Mouse (Mus musculus) liver, adult 2 months (tissue): ENCODE measurements around the gene Mecom. TPM values are rescaled to one million over a fixed set of nuclear protein-coding genes. Genes with fewer than 3 reads are reported as not detected.

ENCODE experiments used
- DNase-seq: peaks from one replicate; pipeline ENCODE4 v3.0.0-alpha.2; 2011; ENCODE audit warnings: low read depth, low spot score; ENCODE audit errors: extremely low read depth
- H3K27ac ChIP-seq: fragments of 200-500 bp; replicated peaks from 2 replicates; pipeline ENCODE4 v1.5.1; 2012; ENCODE audit warnings: low read depth, mild to moderate bottlenecking, control low read depth, inconsistent platforms, low read length; ENCODE audit not compliant: insufficient read depth
- H3K27me3 ChIP-seq: fragments of 200-500 bp; 2 replicates; pipeline ENCODE4 v1.6.1; 2012; ENCODE audit warnings: mild to moderate bottlenecking, moderate library complexity, low read length, inconsistent platforms; ENCODE audit not compliant: control insufficient read depth, insufficient read depth
- H3K36me3 ChIP-seq: fragments of 200-500 bp; 2 replicates; pipeline ENCODE4 v1.6.1; 2012; ENCODE audit warnings: low read length, inconsistent platforms; ENCODE audit not compliant: control insufficient read depth, insufficient read depth
- H3K4me1 ChIP-seq: fragments of 200-500 bp; 2 replicates; pipeline ENCODE4 v1.6.1; 2011; ENCODE audit warnings: low read length; ENCODE audit not compliant: control insufficient read depth, insufficient read depth
- H3K4me3 ChIP-seq: fragments of 200-500 bp; 2 replicates; pipeline ENCODE4 v1.5.1; 2011; ENCODE audit warnings: low read depth, mild to moderate bottlenecking, control low read depth, low read length, moderate library complexity; ENCODE audit not compliant: insufficient read depth
- H3K79me2 ChIP-seq: fragments of 200-500 bp; 2 replicates; pipeline ENCODE4 v1.6.1; 2012; ENCODE audit warnings: inconsistent platforms, mild to moderate bottlenecking, low read length, moderate library complexity; ENCODE audit not compliant: control insufficient read depth, insufficient read depth
- H3K9ac ChIP-seq: fragments of 200-500 bp; 2 replicates; pipeline ENCODE4 v1.6.1; 2012; ENCODE audit warnings: low read depth, mild to moderate bottlenecking, control low read depth, inconsistent platforms, low read length
- CTCF ChIP-seq: fragments of 200-500 bp; IDR thresholded peaks from 2 replicates; pipeline ENCODE4 v1.5.1; 2011; ENCODE audit warnings: low read depth, low read length, control low read depth
- POLR2A ChIP-seq: fragments of 200-500 bp; IDR thresholded peaks from 2 replicates; pipeline ENCODE4 v1.6.1; 2011; ENCODE audit warnings: low read length, control low read depth; ENCODE audit not compliant: insufficient read depth; ENCODE audit errors: extremely low read depth
- WGBS: fragments of 180-500 bp; shearing (Covaris S2); methylation state at CpG from one replicate; pipeline ENCODE4 v1.1.7; 2018; 5-methylcytosine and 5-hydroxymethylcytosine counted together
- polyA plus RNA-seq: library from polyadenylated mRNA; depleted of rRNA; stranded (reverse); fragments of >200 nt; gene quantifications from 2 replicates; pipeline ENCODE4 v1.2.3, GENCODE M21; 2012
- total RNA-seq: library from RNA; depleted of rRNA; stranded (reverse); fragments of >200 nt; gene quantifications from 2 replicates; pipeline ENCODE4 v1.2.3, GENCODE M21; 2014

Gene Mecom
- total and polyA plus RNA-seq, 2 experiments, result 0.39 to 1.4 TPM

DNA sequence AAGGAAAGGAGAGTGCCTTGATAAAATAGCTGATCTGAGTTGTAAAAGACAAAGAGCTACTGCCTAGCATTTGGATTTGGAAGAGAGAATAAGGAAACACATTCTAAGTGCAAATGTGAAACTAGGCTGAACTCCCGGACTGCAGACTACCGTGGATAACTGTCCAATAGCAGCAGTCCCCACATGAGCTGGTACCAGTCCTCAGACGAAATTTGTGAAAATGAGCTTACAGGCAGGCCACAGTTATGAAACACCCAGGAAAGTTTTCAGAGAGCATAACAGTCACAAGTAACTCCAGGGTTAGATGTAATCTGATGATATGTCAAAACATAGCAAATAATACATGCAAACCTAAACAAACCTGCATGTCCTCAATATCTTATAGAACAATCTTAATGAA is 217.8 kb downstream of the Mecom start:
- Histone ChIP-seq H3K4me1 (no peaks in the 10 kb centered on the region), H3K27me3 (no peaks in the 10 kb centered on the region), H3K36me3 (no peaks in the 10 kb centered on the region), H3K9ac (no peak overlapping the region), H3K79me2 (no peaks in the 10 kb centered on the region), H3K27ac (no peak overlapping the region), H3K4me3 (no peak overlapping the region)
- TF ChIP-seq CTCF (no peak), POLR2A (no peak)
- 61% methylated on average over 3 of the region's 3 CpGs for WGBS
- DNase-seq, result no peak

GRCm38 (mm10) chr3:30314955-30315354 is 232.9 kb downstream of the Mecom start:
- DNase-seq, result no peak
- 81% methylated on average over 2 of the region's 2 CpGs for WGBS
- Histone ChIP-seq H3K4me3 (no peak overlapping the region), H3K36me3 (no peaks in the 10 kb centered on the region), H3K27me3 (no peaks in the 10 kb centered on the region), H3K9ac (no peak overlapping the region), H3K27ac (no peak overlapping the region), H3K4me1 (no peaks in the 10 kb centered on the region), H3K79me2 (no peaks in the 10 kb centered on the region)
- TF ChIP-seq POLR2A, result no peak
- no peak for TF ChIP-seq CTCF

DNA sequence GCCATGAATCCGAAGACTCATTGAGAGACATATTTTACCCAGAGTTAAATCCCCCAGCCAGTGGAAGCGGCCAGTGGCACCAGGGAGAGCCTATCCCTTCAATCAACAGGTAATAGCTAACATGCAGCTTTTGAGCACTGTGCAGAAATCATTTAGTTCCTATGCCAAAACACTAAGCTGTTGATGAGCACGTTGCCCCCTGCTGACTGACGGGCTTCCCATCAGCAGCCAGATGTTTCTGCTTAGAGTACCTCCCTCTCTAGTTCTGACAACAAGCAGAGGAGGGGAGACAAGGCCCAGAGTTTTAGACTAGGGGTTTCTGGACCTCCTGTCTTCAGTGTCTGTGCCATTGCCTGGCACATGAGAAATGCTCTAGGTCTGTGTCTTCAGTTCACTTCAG is 239.7 kb downstream of the Mecom start:
- Histone ChIP-seq H3K27ac (no peak overlapping the region), H3K4me1 (no peaks in the 10 kb centered on the region), H3K79me2 (no peaks in the 10 kb centered on the region), H3K27me3 (no peaks in the 10 kb centered on the region), H3K36me3 (no peaks in the 10 kb centered on the region), H3K9ac (no peak overlapping the region), H3K4me3 (no peak overlapping the region)
- TF ChIP-seq CTCF (peak; percentile 33; the same call in 1 of the 2 replicates), POLR2A (no peak)
- no peak for DNase-seq
- WGBS, result 72% methylated on average over 4 of the region's 4 CpGs

DNA sequence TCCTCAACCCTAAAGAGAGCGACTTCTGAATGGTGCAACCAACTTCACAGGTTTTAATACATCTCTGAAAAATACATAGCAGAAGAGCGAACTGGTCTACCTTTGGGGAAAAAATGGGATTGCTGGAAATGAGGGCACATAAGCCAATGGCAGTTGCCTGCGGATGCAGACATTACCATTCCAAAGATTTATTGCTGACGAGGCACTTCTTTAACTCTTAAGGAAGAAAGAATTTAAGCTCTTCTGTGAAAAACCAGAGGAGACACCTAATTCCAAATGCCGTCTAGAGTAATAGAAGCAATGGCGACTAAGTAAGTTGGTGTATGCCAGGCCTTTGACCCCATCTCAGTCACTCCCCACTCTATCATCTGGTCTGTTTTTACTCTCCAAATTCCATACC is 240.2 kb downstream of the Mecom start:
- H3K9ac ChIP-seq, result no peak overlapping the region

DNA sequence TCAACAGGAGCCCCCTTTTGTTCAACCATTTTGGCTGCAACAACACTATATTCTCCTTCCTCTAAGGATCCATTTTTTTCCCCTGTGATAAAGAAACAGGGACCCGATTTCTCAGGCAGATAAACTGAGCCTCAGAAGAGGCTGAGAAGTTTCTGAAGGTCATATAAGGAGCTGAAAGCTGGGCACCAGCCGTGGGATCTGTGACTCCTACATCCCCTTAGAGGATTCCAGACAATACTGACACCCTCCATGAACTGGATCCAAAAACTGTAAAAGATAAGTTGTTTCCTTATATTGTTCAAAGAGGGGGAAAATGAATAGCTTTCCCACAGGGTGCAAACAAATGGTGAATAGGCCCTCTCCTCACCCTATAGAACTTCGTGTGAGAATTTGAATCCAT is 241.7 kb downstream of the Mecom start:
- WGBS, result 62% methylated on average over 3 of the region's 3 CpGs
- TF ChIP-seq CTCF (no peak), POLR2A (no peak)
- Histone ChIP-seq H3K27me3 (no peaks in the 10 kb centered on the region), H3K9ac (no peak overlapping the region), H3K4me1 (no peaks in the 10 kb centered on the region; the same call in 1 of the 2 replicates), H3K36me3 (no peaks in the 10 kb centered on the region), H3K27ac (0 out of 2 replicates have a peak overlapping the region, but pooled peaks have one; percentile 27), H3K79me2 (no peaks in the 10 kb centered on the region), H3K4me3 (no peak overlapping the region)
- DNase-seq, result no peak

More for the DNA sequence above, 240.2 kb downstream of the Mecom start:
- no peak for DNase-seq
- H3K4me1 ChIP-seq, result no peaks in the 10 kb centered on the region
- H3K27me3 ChIP-seq, result no peaks in the 10 kb centered on the region
- H3K36me3 ChIP-seq, result no peaks in the 10 kb centered on the region
- no peaks in the 10 kb centered on the region for H3K79me2 ChIP-seq
- H3K27ac ChIP-seq, result no peak overlapping the region
- TF ChIP-seq POLR2A, result no peak
- no peak for TF ChIP-seq CTCF
- whole genome bisulfite sequencing, result 92% methylated on average over 6 of the region's 6 CpGs
- H3K4me3 ChIP-seq, result no peak overlapping the region

- DNase-seq, result no peak
- Histone ChIP-seq H3K9ac (no peak overlapping the region), H3K27me3 (no peaks in the 10 kb centered on the region), H3K4me3 (no peak overlapping the region), H3K4me1 (no peaks in the 10 kb centered on the region; the same call in 1 of the 2 replicates), H3K79me2 (no peaks in the 10 kb centered on the region), H3K36me3 (no peaks in the 10 kb centered on the region), H3K27ac (no peak overlapping the region)
- TF ChIP-seq POLR2A, result no peak
- TF ChIP-seq CTCF, result no peak
- 85% methylated on average over 1 of the region's 1 CpGs for whole genome bisulfite sequencing
These were observed 248.3 kb downstream of the Mecom start for GRCm38 (mm10) chr3:30299460-30299859.
